ENCODE assay signal across 9 mouse cellular contexts in the genomic region with DNA sequence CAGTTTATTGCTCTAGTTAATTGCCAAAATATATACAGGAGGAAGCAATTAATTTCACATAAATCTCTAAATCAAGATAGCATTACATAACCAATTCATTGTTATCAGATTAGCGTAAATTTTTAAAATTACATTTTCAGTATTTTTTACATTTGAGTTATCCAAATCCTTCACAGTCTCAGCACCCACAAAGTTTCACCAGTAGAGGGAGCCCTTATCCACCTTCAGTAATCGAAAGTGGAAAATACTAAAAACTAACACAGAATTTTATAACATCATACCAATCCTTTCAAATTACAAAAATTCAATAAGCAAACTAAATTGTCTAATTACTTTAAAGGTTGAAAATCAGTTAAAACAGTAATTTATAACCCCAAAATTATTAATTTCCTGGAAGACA.
A peak's percentile ranks its signal among the peaks of the same experiment; 100 is the strongest.
DNase-seq lines count a peak whose midpoint lies in the region; ATAC-seq and TF ChIP-seq lines count a peak whose summit lies in the region.
"Had no signal": no experiment of that assay in that cellular context is flagged by ENCODE, and none has a peak within 500 bp of the region (broad histone marks: within the 10 kb centered on the region; RNA-seq: fewer than 3 reads in every experiment).

No protein-coding gene starts in this region.

- no peak overlapping the region for H3K9ac ChIP-seq in heart, adult 2 months (ENCODE audit: low read depth, low read length)
- no peak overlapping the region for H3K9ac ChIP-seq in heart, embryonic 12.5 days
- H3K9ac ChIP-seq in midbrain, embryonic 14.5 days (replicated peaks; ENCODE audit: low read length), result no peak overlapping the region
- no peak overlapping the region for H3K9ac ChIP-seq in midbrain, embryonic 13.5 days (replicated peaks)

- no peaks in the 10 kb centered on the region for H3K79me2 ChIP-seq in heart, adult 2 months (replicated peaks; ENCODE audit: control insufficient read depth, insufficient read depth, low read length)

- H3K9me3 ChIP-seq in heart, embryonic 12.5 days (replicated peaks), result no peaks in the 10 kb centered on the region
- no peaks in the 10 kb centered on the region for H3K9me3 ChIP-seq in midbrain, embryonic 14.5 days (ENCODE audit: control insufficient read depth, low read length)
- no peaks in the 10 kb centered on the region for H3K9me3 ChIP-seq in midbrain, embryonic 13.5 days

- H3K27me3 ChIP-seq in heart, adult 2 months (ENCODE audit: control insufficient read depth, insufficient read depth, low read length), result no peaks in the 10 kb centered on the region
- no peaks in the 10 kb centered on the region for H3K27me3 ChIP-seq in heart, embryonic 12.5 days (replicated peaks)
- H3K27me3 ChIP-seq in midbrain, embryonic 14.5 days (ENCODE audit: control insufficient read depth, insufficient read depth, low read length), result no peaks in the 10 kb centered on the region
- H3K27me3 ChIP-seq in midbrain, embryonic 13.5 days, result no peaks in the 10 kb centered on the region

- H3K4me1 ChIP-seq in heart, adult 2 months (ENCODE audit: control insufficient read depth, insufficient read depth, low read length), result no peaks in the 10 kb centered on the region
- no peaks in the 10 kb centered on the region for H3K4me1 ChIP-seq in heart, embryonic 12.5 days (replicated peaks)
- H3K4me1 ChIP-seq in midbrain, embryonic 14.5 days (ENCODE audit: control insufficient read depth, insufficient read depth, low read length), result no peaks in the 10 kb centered on the region
- no peaks in the 10 kb centered on the region for H3K4me1 ChIP-seq in midbrain, embryonic 13.5 days (replicated peaks)

- intact Hi-C loops in heart, adult 2 months (cut with DNase I), result no loop called here
- intact Hi-C loops in heart, postnatal 25 days (cut with DNase I), result no loop called here

- no peak overlapping the region for H3K4me2 ChIP-seq in heart, embryonic 12.5 days
- H3K4me2 ChIP-seq in midbrain, embryonic 14.5 days (ENCODE audit: low read length), result no peak overlapping the region
- no peak overlapping the region for H3K4me2 ChIP-seq in midbrain, embryonic 13.5 days (replicated peaks)

- no peak for ATAC-seq in heart, embryonic 12.5 days (ENCODE audit: insufficient number of reproducible peaks, low FRiP score)
- ATAC-seq in midbrain, embryonic 14.5 days (ENCODE audit: low FRiP score, low TSS enrichment), result no peak
- ATAC-seq in midbrain, embryonic 13.5 days, result no peak
- ATAC-seq in megakaryocyte progenitor cell, adult 5-6 weeks (replicated peaks; ENCODE audit: poor library complexity), result 0 out of 2 replicates have a peak, but pooled peaks have one; percentile 58

- no peak for DNase-seq in heart, adult 2 months
- peak; percentile 86 for DNase-seq in midbrain, embryonic 14.5 days
- DNase-seq in cerebellum, postnatal 36 days, result peak; percentile 7 to 38
- no peak for DNase-seq in ovary, postnatal 10 days (ENCODE audit: low spot score)
- DNase-seq in heart, postnatal 25 days (ENCODE audit: low spot score), result no peak

- no peak overlapping the region for H3K4me3 ChIP-seq in heart, adult 2 months
- no peak overlapping the region for H3K4me3 ChIP-seq in heart, embryonic 12.5 days
- H3K4me3 ChIP-seq in midbrain, embryonic 14.5 days (replicated peaks; ENCODE audit: low read depth, low read length), result no peak overlapping the region
- no peak overlapping the region for H3K4me3 ChIP-seq in midbrain, embryonic 13.5 days (replicated peaks)
- H3K4me3 ChIP-seq: myocyte had no signal

- no peak for TF ChIP-seq POLR2A in heart, adult 2 months (IDR thresholded peaks at IDR 0.05; ENCODE audit: insufficient read depth, low read depth, low read length)

- 19% methylated on average over 2 of the region's 2 CpGs for WGBS in heart, adult 2 months
- WGBS in heart, embryonic 12.5 days, result 23% methylated on average over 2 of the region's 2 CpGs
- WGBS in midbrain, embryonic 14.5 days, result 23% methylated on average over 2 of the region's 2 CpGs
- 30% methylated on average over 2 of the region's 2 CpGs for WGBS in midbrain, embryonic 13.5 days

- H3K36me3 ChIP-seq in heart, adult 2 months (ENCODE audit: control insufficient read depth, insufficient read depth, low read length), result no peaks in the 10 kb centered on the region
- H3K36me3 ChIP-seq in heart, embryonic 12.5 days, result no peaks in the 10 kb centered on the region
- no peaks in the 10 kb centered on the region for H3K36me3 ChIP-seq in midbrain, embryonic 14.5 days (ENCODE audit: control insufficient read depth, insufficient read depth, low read length)
- no peaks in the 10 kb centered on the region for H3K36me3 ChIP-seq in midbrain, embryonic 13.5 days

- no peak for TF ChIP-seq EP300 in heart, adult 2 months (IDR thresholded peaks at IDR 0.05; ENCODE audit: insufficient read depth, low read depth, low read length)

- TF ChIP-seq CTCF in heart, adult 2 months (IDR thresholded peaks at IDR 0.05), result peak; percentile 80

- H3K27ac ChIP-seq in heart, adult 2 months, result no peak overlapping the region
- no peak overlapping the region for H3K27ac ChIP-seq in heart, embryonic 12.5 days (ENCODE audit: poor library complexity, severe bottlenecking)
- H3K27ac ChIP-seq in midbrain, embryonic 14.5 days (replicated peaks; ENCODE audit: low read depth, low read length), result no peak overlapping the region
- H3K27ac ChIP-seq in midbrain, embryonic 13.5 days, result no peak overlapping the region

Comparison
In these comparisons a context has a peak if more than half of its experiments do, and no peak if none do; other contexts are left out.
1. DNase-seq: peak in midbrain, embryonic 14.5 days (single experiment) and cerebellum, postnatal 36 days (2 of 2); none in heart, adult 2 months (0 of 2), ovary, postnatal 10 days (single experiment) and heart, postnatal 25 days (single experiment).